Mouse (Mus musculus) left cerebral cortex, adult 8-10 months (tissue): ENCODE measurements around the gene Dmd. TPM values are rescaled to one million over a fixed set of nuclear protein-coding genes. Genes with fewer than 3 reads are reported as not detected.
"Not testable (repeated sequence)": the region's sequence is repeated elsewhere in the genome, so short reads cannot be mapped to it uniquely, and the experiment has no call there.

Source experiments
- DNase-seq, 2 experiments: peaks; one replicate each; pipeline ENCODE4 v3.0.0; 2022; ENCODE audit warnings: low spot score in 2 of 2
- total RNA-seq, 4 experiments: library from RNA; stranded (reverse); gene quantifications; 2 replicates each; pipeline ENCODE4 v1.2.4; 2022

Dmd gene
- 10 to 100 TPM; 65.8 to 77.5 (median 68.7) TPM for total RNA-seq

GRCm38 (mm10) chrX:82948630-82949029, at the start of gene Dmd:
Gene Dmd, plus strand, starts transcription at chrX:82948870.
- no peak for DNase-seq

GRCm38 (mm10) chrX:82901515-82901914, 47.2 kb upstream of the Dmd start:
- no peak for DNase-seq

GRCm38 (mm10) chrX:82987683-82988082, 39.0 kb downstream of the Dmd start:
- no peak for DNase-seq

GRCm38 (mm10) chrX:83050190-83050589, 101.5 kb downstream of the Dmd start:
- DNase-seq = no peak

- no peak for DNase-seq
These were observed 167.7 kb downstream of the Dmd start for GRCm38 (mm10) chrX:83116171-83116876.

- DNase-seq = no peak
These were observed 168.5 kb downstream of the Dmd start for GRCm38 (mm10) chrX:83117198-83117597.

- DNase-seq = peak in 1 of 2 experiments; percentile 21
These were observed 271.9 kb downstream of the Dmd start for GRCm38 (mm10) chrX:83220563-83220962.

GRCm38 (mm10) chrX:83221050-83221449, 272.4 kb downstream of the Dmd start:
- no peak for DNase-seq

GRCm38 (mm10) chrX:83487598-83487997, 538.9 kb downstream of the Dmd start, which contains the start of gene Tsga8:
Gene Tsga8, minus strand, starts transcription at chrX:83487924.
- DNase-seq = no peak

GRCm38 (mm10) chrX:83674998-83675397, 726.3 kb downstream of the Dmd start:
- no peak for DNase-seq

GRCm38 (mm10) chrX:83686547-83686946, 737.9 kb downstream of the Dmd start:
- DNase-seq = peak in 1 of 2 experiments; percentile 38

GRCm38 (mm10) chrX:83740533-83740932, 791.9 kb downstream of the Dmd start:
- no peak for DNase-seq

GRCm38 (mm10) chrX:83746301-83747008, 797.8 kb downstream of the Dmd start:
- no peak for DNase-seq

- DNase-seq = no peak
These were observed 838.7 kb downstream of the Dmd start for GRCm38 (mm10) chrX:83787406-83787805.

- peak in 1 of 2 experiments; percentile 16 for DNase-seq
These were observed 918.8 kb downstream of the Dmd start for GRCm38 (mm10) chrX:83867469-83867868.

- peak in 1 of 2 experiments; percentile 8 for DNase-seq
These were observed 926.7 kb downstream of the Dmd start for GRCm38 (mm10) chrX:83875389-83875788.

GRCm38 (mm10) chrX:83975895-83976294, 1027.2 kb downstream of the Dmd start:
- no peak for DNase-seq

GRCm38 (mm10) chrX:84001294-84001693, 1052.6 kb downstream of the Dmd start:
- DNase-seq = peak in 1 of 2 experiments; percentile 8

GRCm38 (mm10) chrX:84062431-84062830, 1113.8 kb downstream of the Dmd start:
- DNase-seq = not testable (repeated sequence)

GRCm38 (mm10) chrX:84165872-84166271, 1217.2 kb downstream of the Dmd start:
- DNase-seq = no peak

GRCm38 (mm10) chrX:84241297-84241859, 1292.7 kb downstream of the Dmd start:
- no peak for DNase-seq

- no peak for DNase-seq
These were observed 1381.9 kb downstream of the Dmd start for GRCm38 (mm10) chrX:84330593-84330992.
